Mouse (Mus musculus) hindbrain, embryonic 11.5 days (tissue): ENCODE measurements around the gene Smchd1. TPM values are rescaled to one million over a fixed set of nuclear protein-coding genes. Genes with fewer than 3 reads are reported as not detected.
A peak's percentile ranks its signal among the peaks of the same experiment; 100 is the strongest.

ENCODE experiments used
- ATAC-seq: fragments of 200-750 bp; cut with Nextera tagmentation; 2 replicates; pipeline ENCODE4 v1.8.0; 2017; ENCODE audit warnings: mild to moderate bottlenecking, moderate TSS enrichment, moderate library complexity; ENCODE audit not compliant: low FRiP score
- DNase-seq: peaks from one replicate; pipeline ENCODE4 v3.0.0-alpha.2; 2015; ENCODE audit warnings: low spot score
- H3K27ac ChIP-seq: fragments of 300-500 bp; sonication (generic); 2 replicates; pipeline ENCODE4 v1.5.1; 2014; ENCODE audit warnings: mild to moderate bottlenecking, low read depth, low read length
- H3K27me3 ChIP-seq: fragments of 300-500 bp; sonication (generic); 2 replicates; pipeline ENCODE4 v1.6.1; 2014; ENCODE audit warnings: mild to moderate bottlenecking, low read length, moderate library complexity, mixed read lengths; ENCODE audit not compliant: control insufficient read depth, insufficient read depth
- H3K36me3 ChIP-seq: fragments of 300-500 bp; sonication (generic); 2 replicates; pipeline ENCODE4 v1.6.1; 2014; ENCODE audit warnings: mild to moderate bottlenecking, low read length, moderate library complexity, mixed read lengths; ENCODE audit not compliant: control insufficient read depth, insufficient read depth
- H3K4me1 ChIP-seq: fragments of 300-500 bp; sonication (generic); replicated peaks from 2 replicates; pipeline ENCODE4 v1.6.1; 2014; ENCODE audit warnings: low read length, mixed read lengths; ENCODE audit not compliant: control insufficient read depth, insufficient read depth
- H3K4me2 ChIP-seq: fragments of 300-500 bp; sonication (generic); replicated peaks from 2 replicates; pipeline ENCODE4 v1.6.1; 2014; ENCODE audit warnings: mild to moderate bottlenecking, low read depth, low read length
- H3K4me3 ChIP-seq: fragments of 300-500 bp; sonication (generic); 2 replicates; pipeline ENCODE4 v1.5.1; 2014; ENCODE audit warnings: low read depth, low read length
- H3K9ac ChIP-seq: fragments of 300-500 bp; sonication (generic); 2 replicates; pipeline ENCODE4 v1.6.1; 2014; ENCODE audit warnings: low read depth, low read length
- H3K9me3 ChIP-seq: fragments of 300-500 bp; sonication (generic); 2 replicates; pipeline ENCODE4 v1.6.1; 2016; ENCODE audit warnings: low read length; ENCODE audit not compliant: control insufficient read depth
- WGBS: fragments of 180-500 bp; shearing (Covaris S2); extraction: QIAGEN DNeasy Blood & Tissue Kit; methylation state at CpG from one replicate; pipeline ENCODE4 v1.1.7; 2014; 5-methylcytosine and 5-hydroxymethylcytosine counted together
- polyA plus RNA-seq: library from polyadenylated mRNA; unstranded; fragments of >200 nt; fragmentation: Nextera tagmentation; extraction: Ambion mirVana; gene quantifications from 2 replicates; pipeline ENCODE4 v1.2.1, GENCODE M21; 2014

The Smchd1 gene
- polyA plus RNA-seq, 1 experiment from 2014 or later = 91.1 TPM

GRCm38 (mm10) chr17:71485791-71486230, 10.7 kb upstream of the Smchd1 start:
- no peaks in the 10 kb centered on the region for H3K27me3 ChIP-seq
- ATAC-seq (no peak), DNase-seq (no peak)
- WGBS = 73% methylated on average over 12 of the region's 12 CpGs
- no peaks in the 10 kb centered on the region for H3K4me1 ChIP-seq
- H3K9me3 ChIP-seq = no peaks in the 10 kb centered on the region
- H3K4me3 ChIP-seq = no peak overlapping the region
- H3K9ac ChIP-seq = no peak overlapping the region
- H3K4me2 ChIP-seq = no peak overlapping the region
- H3K27ac ChIP-seq = no peak overlapping the region
- no peaks in the 10 kb centered on the region for H3K36me3 ChIP-seq

DNA sequence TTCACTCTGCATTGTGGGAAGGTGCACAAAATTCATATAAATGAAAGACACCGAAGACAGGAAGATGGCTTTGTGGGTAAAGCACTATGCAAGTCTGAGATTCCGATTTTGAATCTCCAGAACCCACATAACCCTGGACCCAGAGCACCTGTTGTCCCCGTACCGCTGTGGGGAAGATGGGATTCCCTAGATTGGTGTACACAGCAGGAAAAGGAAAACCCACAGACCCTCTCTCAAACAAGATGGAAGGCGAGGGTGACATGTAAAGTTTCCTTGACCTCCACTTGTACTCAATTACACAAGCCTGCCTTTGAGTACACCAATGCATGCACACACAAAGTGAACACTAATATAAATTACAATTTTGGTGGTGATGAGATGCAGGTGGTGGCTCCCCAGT, 9.6 kb upstream of the Smchd1 start:
- no peaks in the 10 kb centered on the region for H3K36me3 ChIP-seq
- H3K9ac ChIP-seq = no peak overlapping the region
- ATAC-seq (no peak), DNase-seq (no peak)
- H3K27ac ChIP-seq = no peak overlapping the region
- WGBS = 93% methylated on average over 5 of the region's 5 CpGs
- no peaks in the 10 kb centered on the region for H3K4me1 ChIP-seq
- H3K27me3 ChIP-seq = no peaks in the 10 kb centered on the region
- no peaks in the 10 kb centered on the region for H3K9me3 ChIP-seq
- no peak overlapping the region for H3K4me2 ChIP-seq
- no peak overlapping the region for H3K4me3 ChIP-seq

GRCm38 (mm10) chr17:71483418-71484060, 8.4 kb upstream of the Smchd1 start:
- Histone ChIP-seq H3K27ac (no peak overlapping the region), H3K27me3 (no peaks in the 10 kb centered on the region), H3K9me3 (no peaks in the 10 kb centered on the region), H3K4me2 (no peak overlapping the region), H3K36me3 (no peaks in the 10 kb centered on the region), H3K4me3 (no peak overlapping the region), H3K4me1 (no peaks in the 10 kb centered on the region), H3K9ac (no peak overlapping the region)
- 83% methylated on average over 7 of the region's 7 CpGs for WGBS
- DNase-seq (no peak), ATAC-seq (no peak)

DNA sequence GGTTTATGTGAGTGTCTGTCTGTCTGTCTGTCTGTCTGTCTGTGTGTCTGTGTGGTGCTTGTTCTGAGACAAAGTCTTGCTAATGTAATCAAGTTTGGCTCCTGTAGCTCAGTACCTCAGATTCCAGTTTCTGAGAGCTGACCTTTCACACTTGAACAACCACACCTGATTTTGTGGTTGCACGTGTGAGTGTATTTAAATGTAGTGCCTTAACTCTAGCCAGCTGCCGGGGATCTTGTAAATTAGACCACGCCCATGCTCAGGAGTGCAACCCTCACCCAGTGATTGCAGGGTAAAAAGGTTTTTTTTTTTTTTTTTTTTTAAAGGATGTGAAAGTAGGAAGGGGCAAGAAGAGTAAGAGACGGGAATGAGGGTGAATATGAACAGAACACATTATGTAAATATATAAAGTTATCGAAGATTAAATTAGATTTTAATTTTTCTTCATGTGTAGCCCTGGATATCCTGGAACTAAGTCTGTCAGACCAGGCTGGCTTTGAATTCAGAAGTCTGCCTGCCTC, 4.3 kb upstream of the Smchd1 start:
- no peaks in the 10 kb centered on the region for H3K36me3 ChIP-seq
- H3K4me1 ChIP-seq = no peaks in the 10 kb centered on the region
- ATAC-seq (no peak), DNase-seq (no peak)
- H3K27me3 ChIP-seq = no peaks in the 10 kb centered on the region
- H3K9me3 ChIP-seq = no peaks in the 10 kb centered on the region
- no peak overlapping the region for H3K9ac ChIP-seq
- WGBS = 71% methylated on average over 5 of the region's 5 CpGs
- no peak overlapping the region for H3K4me3 ChIP-seq
- no peak overlapping the region for H3K27ac ChIP-seq
- no peak overlapping the region for H3K4me2 ChIP-seq

GRCm38 (mm10) chr17:71477481-71477880, 2.3 kb upstream of the Smchd1 start:
- Histone ChIP-seq H3K36me3 (no peaks in the 10 kb centered on the region), H3K9ac (no peak overlapping the region), H3K27me3 (no peaks in the 10 kb centered on the region), H3K27ac (no peak overlapping the region), H3K4me3 (no peak overlapping the region), H3K4me1 (0 out of 2 replicates have a peak, but pooled peaks cover 2% of the 10 kb centered on the region), H3K9me3 (no peaks in the 10 kb centered on the region), H3K4me2 (no peak overlapping the region)
- no peak for ATAC-seq
- WGBS = 95% methylated on average over 8 of the region's 8 CpGs
- no peak for DNase-seq

DNA sequence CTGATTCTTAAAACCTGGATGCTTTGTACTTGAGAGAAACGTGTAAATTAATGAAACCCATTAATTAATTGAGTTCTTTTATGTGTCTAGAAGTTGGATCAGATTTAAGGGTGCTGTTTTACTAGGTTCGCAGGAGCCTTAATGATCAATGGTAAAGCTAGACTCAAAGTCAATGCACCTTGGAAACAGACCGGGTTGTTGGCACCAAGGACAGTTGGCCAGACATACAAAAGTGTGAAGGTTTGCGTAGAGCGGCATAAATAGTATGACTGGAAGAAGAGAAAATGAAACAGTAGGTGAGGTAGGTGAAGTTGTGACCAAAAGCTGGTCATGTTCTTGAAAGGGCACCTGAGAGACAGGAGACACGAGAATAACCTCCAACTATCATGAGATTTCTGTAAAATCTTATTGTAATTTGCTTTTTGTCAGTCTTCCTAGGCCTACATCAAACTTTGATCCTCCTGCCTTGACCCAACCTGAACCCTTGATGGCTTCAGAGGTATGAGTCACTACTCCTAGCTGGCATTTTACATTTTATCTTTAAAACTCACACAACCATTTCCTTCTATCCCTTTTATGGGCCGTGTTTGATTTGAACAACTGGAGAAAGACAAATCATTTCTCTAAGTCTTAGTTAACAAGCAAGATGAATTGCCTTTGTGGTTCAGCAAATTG, 1.3 kb upstream of the Smchd1 start:
- H3K9ac ChIP-seq = no peak overlapping the region
- peak overlapping the region; percentile 56; the same call in 1 of the 2 replicates for H3K4me2 ChIP-seq
- 0 out of 2 replicates have a peak, but pooled peaks cover 2% of the 10 kb centered on the region for H3K4me1 ChIP-seq
- no peak overlapping the region; the same call in 1 of the 2 replicates for H3K4me3 ChIP-seq
- H3K36me3 ChIP-seq = no peaks in the 10 kb centered on the region
- DNase-seq (no peak), ATAC-seq (no peak)
- 82% methylated on average over 7 of the region's 7 CpGs for WGBS
- no peaks in the 10 kb centered on the region for H3K27me3 ChIP-seq
- no peak overlapping the region for H3K27ac ChIP-seq
- H3K9me3 ChIP-seq = no peaks in the 10 kb centered on the region

GRCm38 (mm10) chr17:71475705-71476089, 554 bp upstream of the Smchd1 start:
- no peaks in the 10 kb centered on the region for H3K27me3 ChIP-seq
- under 1% methylated on average over 31 of the region's 31 CpGs for WGBS
- peak overlapping the region; percentile 84 for H3K4me3 ChIP-seq
- peak overlapping the region; percentile 56 for H3K4me2 ChIP-seq
- peak overlapping the region; percentile 97 for H3K27ac ChIP-seq
- DNase-seq = peak; percentile 86
- H3K9ac ChIP-seq = peak overlapping the region; percentile 96
- H3K36me3 ChIP-seq = no peaks in the 10 kb centered on the region
- ATAC-seq = no peak; the same call in none of the 2 replicates
- H3K4me1 ChIP-seq = 0 out of 2 replicates have a peak, but pooled peaks cover 2% of the 10 kb centered on the region
- H3K9me3 ChIP-seq = no peaks in the 10 kb centered on the region

DNA sequence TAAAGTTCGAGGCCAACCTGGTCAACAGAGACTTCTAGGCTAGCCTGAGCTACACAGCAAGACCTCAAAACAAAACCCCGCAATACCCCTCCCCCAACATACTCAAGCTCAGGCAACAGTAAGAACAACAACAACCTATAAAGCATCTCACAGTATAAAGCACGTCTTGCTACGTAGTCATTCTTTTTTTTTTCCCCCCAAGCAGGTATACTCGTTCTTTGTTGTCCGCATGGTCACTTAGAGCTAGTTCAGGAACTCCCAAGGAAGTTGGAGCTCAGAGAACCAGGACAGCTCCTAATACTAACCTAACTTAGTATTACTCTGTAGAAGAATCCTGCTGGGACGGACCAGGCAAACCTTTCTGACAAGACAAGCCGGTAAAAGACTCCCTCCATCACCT, 1.0 kb downstream of the Smchd1 start:
- Histone ChIP-seq H3K9me3 (no peaks in the 10 kb centered on the region), H3K27ac (no peak overlapping the region), H3K36me3 (no peaks in the 10 kb centered on the region), H3K4me3 (peak overlapping the region; percentile 84), H3K4me1 (0 out of 2 replicates have a peak, but pooled peaks cover 2% of the 10 kb centered on the region), H3K4me2 (peak overlapping the region; percentile 56), H3K9ac (peak overlapping the region; percentile 96), H3K27me3 (no peaks in the 10 kb centered on the region)
- DNase-seq (peak; percentile 25), ATAC-seq (no peak)
- WGBS = 14% methylated on average over 8 of the region's 8 CpGs
